Mouse (Mus musculus): Measurements from ENCODE around the gene Sstr2.
"Not testable (repeated sequence)": the region's sequence is repeated elsewhere in the genome, so short reads cannot be mapped to it uniquely, and the experiment has no call there.

Gene Sstr2

GRCm38 (mm10) chr11:113658763-113659162 is 39.6 kb downstream of the Sstr2 start:
- DNase-seq = no peak

- not testable (repeated sequence) for DNase-seq
Observed at GRCm38 (mm10) chr11:113660213-113660612, 41.1 kb downstream of the Sstr2 start.

GRCm38 (mm10) chr11:113660940-113661339 is 41.8 kb downstream of the Sstr2 start:
- DNase-seq = no peak

- DNase-seq = no peak
Observed at GRCm38 (mm10) chr11:113661835-113662351, 42.8 kb downstream of the Sstr2 start.

- DNase-seq = no peak
Observed at GRCm38 (mm10) chr11:113664279-113664678, 45.1 kb downstream of the Sstr2 start.

GRCm38 (mm10) chr11:113666205-113666604 is 47.1 kb downstream of the Sstr2 start:
- no peak for DNase-seq

- no peak for DNase-seq
Observed at GRCm38 (mm10) chr11:113666648-113667047, 47.5 kb downstream of the Sstr2 start.

- no peak for DNase-seq
Observed at GRCm38 (mm10) chr11:113667122-113667521, 48.0 kb downstream of the Sstr2 start.

GRCm38 (mm10) chr11:113667704-113668103 is 48.6 kb downstream of the Sstr2 start:
- DNase-seq = no peak

GRCm38 (mm10) chr11:113668857-113669256 is 49.7 kb downstream of the Sstr2 start:
- no peak for DNase-seq

GRCm38 (mm10) chr11:113669711-113670110 is 50.6 kb downstream of the Sstr2 start:
- DNase-seq = no peak

GRCm38 (mm10) chr11:113673614-113674013 is 54.5 kb downstream of the Sstr2 start:
- DNase-seq = no peak

GRCm38 (mm10) chr11:113674595-113674994 is 55.5 kb downstream of the Sstr2 start:
- DNase-seq = no peak
